Comparison of ENCODE assay signal across 11 mouse cellular contexts in genomic region chr14:24617393-24617861, GRCm38 (mm10).
DNase-seq lines count a peak whose midpoint lies in the region; ATAC-seq lines count a peak whose summit lies in the region.
"Had no signal": no experiment of that assay in that cellular context is flagged by ENCODE, and none has a peak within 500 bp of the region (broad histone marks: within the 10 kb centered on the region; RNA-seq: fewer than 3 reads in every experiment).

No protein-coding gene starts in this region.

- intact Hi-C loops in left cerebral cortex, postnatal 10 days (cut with DNase I) = no loop called here

- WGBS in embryonic facial prominence, embryonic 11.5 days = 59% methylated on average over 10 of the region's 10 CpGs

- no peak overlapping the region for H3K4me2 ChIP-seq in embryonic facial prominence, embryonic 11.5 days (ENCODE audit: low read depth, low read length)
- H3K4me2 ChIP-seq: lung, embryonic 15.5 days had no signal

- no peaks in the 10 kb centered on the region for H3K36me3 ChIP-seq in embryonic facial prominence, embryonic 11.5 days (replicated peaks; ENCODE audit: control insufficient read depth, insufficient read depth, low read depth, low read length)
- H3K36me3 ChIP-seq: lung, embryonic 15.5 days had no signal

- H3K9ac ChIP-seq in embryonic facial prominence, embryonic 11.5 days (replicated peaks; ENCODE audit: low read length) = no peak overlapping the region
- H3K9ac ChIP-seq: lung, embryonic 15.5 days had no signal

- H3K9me3 ChIP-seq in embryonic facial prominence, embryonic 11.5 days (replicated peaks; ENCODE audit: control insufficient read depth, low read length) = no peaks in the 10 kb centered on the region
- H3K9me3 ChIP-seq: lung, embryonic 15.5 days had no signal

- H3K4me3 ChIP-seq in embryonic facial prominence, embryonic 11.5 days (ENCODE audit: low read depth, low read length) = no peak overlapping the region
- H3K4me3 ChIP-seq: lung, embryonic 15.5 days had no signal

- DNase-seq in embryonic facial prominence, embryonic 11.5 days (ENCODE audit: low spot score) = no peak
- peak; percentile 36 to 59 for DNase-seq in frontal cortex, postnatal 10 days (ENCODE audit: low spot score in 2 of 2)
- DNase-seq in left cerebral cortex, postnatal 10 days (ENCODE audit: extremely low spot score in 1 of 2, low spot score in 2 of 2) = peak; percentile 47 to 69
- DNase-seq in right cerebral cortex, adult 18-20 months = peak; percentile 63
- DNase-seq in adrenal gland, postnatal 36 days = no peak
- DNase-seq in gastrocnemius, adult 18-20 months (ENCODE audit: low spot score) = no peak
- DNase-seq in adipocyte (ENCODE audit: low spot score) = no peak
- DNase-seq: cerebellum, adult 11-12 months; heart, adult 18-20 months; kidney, postnatal 36 days had no signal

- H3K4me1 ChIP-seq in embryonic facial prominence, embryonic 11.5 days (ENCODE audit: control insufficient read depth, insufficient read depth, low read length) = no peaks in the 10 kb centered on the region

- no peak overlapping the region for H3K27ac ChIP-seq in embryonic facial prominence, embryonic 11.5 days (replicated peaks; ENCODE audit: low read depth, low read length)
- H3K27ac ChIP-seq: lung, embryonic 15.5 days had no signal

- peak; percentile 78 for ATAC-seq in embryonic facial prominence, embryonic 11.5 days (replicated peaks; ENCODE audit: insufficient number of reproducible peaks, low FRiP score, low TSS enrichment, low read depth)

- H3K27me3 ChIP-seq in embryonic facial prominence, embryonic 11.5 days (ENCODE audit: control insufficient read depth, insufficient read depth, low read length) = no peaks in the 10 kb centered on the region
- H3K27me3 ChIP-seq: lung, embryonic 15.5 days had no signal

Comparison
In these comparisons a context has a peak if more than half of its experiments do, and no peak if none do; other contexts are left out.
1. DNase-seq: peak in frontal cortex, postnatal 10 days (2 of 2), left cerebral cortex, postnatal 10 days (2 of 2) and right cerebral cortex, adult 18-20 months (single experiment); none in embryonic facial prominence, embryonic 11.5 days (single experiment), adrenal gland, postnatal 36 days (0 of 2), gastrocnemius, adult 18-20 months (single experiment) and adipocyte (single experiment).